In genomic region chr11:56166849-56167248, GRCm38 (mm10) we compare ENCODE assay signal across 28 mouse cellular contexts.
DNase-seq lines count a peak whose midpoint lies in the region; ATAC-seq and TF ChIP-seq lines count a peak whose summit lies in the region.
"Had no signal": no experiment of that assay in that cellular context is flagged by ENCODE, and none has a peak within 500 bp of the region (broad histone marks: within the 10 kb centered on the region; RNA-seq: fewer than 3 reads in every experiment).

No protein-coding gene starts in this region.

- no peak overlapping the region for H3K4me3 ChIP-seq in forebrain, embryonic 15.5 days
- no peak overlapping the region for H3K4me3 ChIP-seq in forebrain, embryonic 16.5 days (replicated peaks; ENCODE audit: low read length)
- H3K4me3 ChIP-seq in midbrain, embryonic 12.5 days: no peak overlapping the region
- H3K4me3 ChIP-seq in midbrain, embryonic 11.5 days (ENCODE audit: low read depth, low read length): no peak overlapping the region
- H3K4me3 ChIP-seq: embryonic facial prominence, embryonic 10.5 days; embryonic facial prominence, embryonic 13.5 days; erythroblast, embryonic 14.5 days; forebrain, embryonic 12.5 days; heart, adult 2 months; heart, embryonic 10.5 days; heart, embryonic 13.5 days; hindbrain, embryonic 10.5 days had no signal

- no peaks in the 10 kb centered on the region for H3K27me3 ChIP-seq in forebrain, embryonic 15.5 days
- no peaks in the 10 kb centered on the region for H3K27me3 ChIP-seq in forebrain, embryonic 16.5 days (replicated peaks; ENCODE audit: control insufficient read depth, insufficient read depth, low read length)
- no peaks in the 10 kb centered on the region; the same call in 1 of the 2 replicates for H3K27me3 ChIP-seq in midbrain, embryonic 12.5 days
- no peaks in the 10 kb centered on the region for H3K27me3 ChIP-seq in midbrain, embryonic 11.5 days (ENCODE audit: control insufficient read depth, insufficient read depth, low read length)
- H3K27me3 ChIP-seq: embryonic facial prominence, embryonic 13.5 days; forebrain, embryonic 12.5 days; heart, embryonic 13.5 days had no signal

- H3K9ac ChIP-seq in forebrain, embryonic 15.5 days (replicated peaks): no peak overlapping the region
- no peak overlapping the region for H3K9ac ChIP-seq in forebrain, embryonic 16.5 days (replicated peaks; ENCODE audit: low read depth, low read length)
- H3K9ac ChIP-seq in midbrain, embryonic 12.5 days (replicated peaks): no peak overlapping the region
- H3K9ac ChIP-seq in midbrain, embryonic 11.5 days (ENCODE audit: low read length): no peak overlapping the region
- H3K9ac ChIP-seq: embryonic facial prominence, embryonic 13.5 days; forebrain, embryonic 12.5 days; heart, embryonic 13.5 days; hindbrain, embryonic 14.5 days had no signal

- H3K36me3 ChIP-seq in forebrain, embryonic 15.5 days: no peaks in the 10 kb centered on the region
- H3K36me3 ChIP-seq in forebrain, embryonic 16.5 days (ENCODE audit: control insufficient read depth, insufficient read depth): no peaks in the 10 kb centered on the region
- no peaks in the 10 kb centered on the region for H3K36me3 ChIP-seq in midbrain, embryonic 12.5 days
- no peaks in the 10 kb centered on the region for H3K36me3 ChIP-seq in midbrain, embryonic 11.5 days (ENCODE audit: control insufficient read depth, insufficient read depth, low read length)
- H3K36me3 ChIP-seq: embryonic facial prominence, embryonic 10.5 days; embryonic facial prominence, embryonic 13.5 days; forebrain, embryonic 12.5 days; heart, embryonic 10.5 days; heart, embryonic 13.5 days; hindbrain, embryonic 10.5 days had no signal

- 29% methylated on average over 2 of the region's 2 CpGs for WGBS in forebrain, embryonic 15.5 days
- 28% methylated on average over 2 of the region's 2 CpGs for WGBS in forebrain, embryonic 16.5 days
- WGBS in midbrain, embryonic 12.5 days: 34% methylated on average over 2 of the region's 2 CpGs
- 24% methylated on average over 2 of the region's 2 CpGs for WGBS in midbrain, embryonic 11.5 days

- DNase-seq in midbrain, embryonic 11.5 days (ENCODE audit: low spot score, missing footprints): no peak
- peak; percentile 5 for DNase-seq in ZHBTc4 (ENCODE audit: low read depth, low spot score)
- peak; percentile 64 for DNase-seq in brain, embryonic 14.5 days (ENCODE audit: low read depth)
- DNase-seq in thymus, adult 18-20 months: no peak
- no peak for DNase-seq in heart, postnatal 14 days
- DNase-seq: adrenal gland, adult 8-10 months; adrenal gland, postnatal 25 days; cerebellum, adult 18-20 months; cerebellum, adult 9-10 months; cerebellum, postnatal 36 days; embryo, embryonic 11 days; gastrocnemius, postnatal 10 days; gastrocnemius, postnatal 36 days; heart, adult 2 months; heart, postnatal 36 days had no signal

- H3K4me2 ChIP-seq in forebrain, embryonic 15.5 days (replicated peaks): no peak overlapping the region
- H3K4me2 ChIP-seq in forebrain, embryonic 16.5 days (ENCODE audit: low read length): no peak overlapping the region
- H3K4me2 ChIP-seq in midbrain, embryonic 12.5 days (replicated peaks): no peak overlapping the region
- no peak overlapping the region for H3K4me2 ChIP-seq in midbrain, embryonic 11.5 days
- H3K4me2 ChIP-seq: embryonic facial prominence, embryonic 13.5 days; forebrain, embryonic 12.5 days; heart, embryonic 13.5 days; hindbrain, embryonic 14.5 days had no signal

- intact Hi-C loops in heart, postnatal 14 days (cut with DNase I): no loop called here

- no peak for TF ChIP-seq POLR2A in brain, embryonic 14.5 days (IDR thresholded peaks at IDR 0.05; ENCODE audit: borderline replicate concordance, extremely low read depth, insufficient read depth, insufficient read length, poor library complexity, severe bottlenecking)

- ATAC-seq in forebrain, embryonic 15.5 days (replicated peaks): no peak
- no peak for ATAC-seq in forebrain, embryonic 16.5 days
- no peak for ATAC-seq in midbrain, embryonic 12.5 days (ENCODE audit: low FRiP score, low read depth)
- no peak for ATAC-seq in midbrain, embryonic 11.5 days (ENCODE audit: low FRiP score)
- ATAC-seq: activated CD4-positive, CD25-positive, alpha-beta regulatory T cell, adult 4 months; CD4-positive, CD25-positive, alpha-beta regulatory T cell, adult 4 months had no signal

- TF ChIP-seq CTCF in brain, embryonic 14.5 days (IDR thresholded peaks at IDR 0.05; ENCODE audit: borderline replicate concordance, extremely low read depth, insufficient read depth, insufficient read length): no peak

- H3K9me3 ChIP-seq in forebrain, embryonic 15.5 days: no peaks in the 10 kb centered on the region
- H3K9me3 ChIP-seq in forebrain, embryonic 16.5 days (ENCODE audit: control insufficient read depth, low read length): no peaks in the 10 kb centered on the region
- H3K9me3 ChIP-seq in midbrain, embryonic 12.5 days: no peaks in the 10 kb centered on the region
- H3K9me3 ChIP-seq in midbrain, embryonic 11.5 days (ENCODE audit: control insufficient read depth, low read length): no peaks in the 10 kb centered on the region
- H3K9me3 ChIP-seq: embryonic facial prominence, embryonic 10.5 days; embryonic facial prominence, embryonic 13.5 days; forebrain, embryonic 12.5 days; heart, embryonic 10.5 days; heart, embryonic 13.5 days; hindbrain, embryonic 10.5 days had no signal

- H3K27ac ChIP-seq in forebrain, embryonic 15.5 days (replicated peaks): 0 out of 2 replicates have a peak overlapping the region, but pooled peaks have one; percentile 1
- H3K27ac ChIP-seq in forebrain, embryonic 16.5 days (ENCODE audit: low read length): no peak overlapping the region; the same call in 1 of the 2 replicates
- 0 out of 2 replicates have a peak overlapping the region, but pooled peaks have one; percentile 1 for H3K27ac ChIP-seq in midbrain, embryonic 12.5 days (replicated peaks)
- no peak overlapping the region for H3K27ac ChIP-seq in midbrain, embryonic 11.5 days (ENCODE audit: low read depth, low read length)
- H3K27ac ChIP-seq: embryonic facial prominence, embryonic 10.5 days; embryonic facial prominence, embryonic 13.5 days; forebrain, embryonic 12.5 days; heart, adult 2 months; heart, embryonic 10.5 days; heart, embryonic 13.5 days; hindbrain, embryonic 10.5 days; hindbrain, embryonic 14.5 days had no signal

- peaks cover 16% of the 10 kb centered on the region for H3K4me1 ChIP-seq in forebrain, embryonic 15.5 days
- peaks cover 11% of the 10 kb centered on the region for H3K4me1 ChIP-seq in forebrain, embryonic 16.5 days (replicated peaks; ENCODE audit: control insufficient read depth, insufficient read depth, low read length)
- 0 out of 2 replicates have a peak, but pooled peaks cover 5% of the 10 kb centered on the region for H3K4me1 ChIP-seq in midbrain, embryonic 12.5 days
- no peaks in the 10 kb centered on the region for H3K4me1 ChIP-seq in midbrain, embryonic 11.5 days (ENCODE audit: control insufficient read depth, insufficient read depth, low read length)
- H3K4me1 ChIP-seq: embryonic facial prominence, embryonic 10.5 days; embryonic facial prominence, embryonic 13.5 days; forebrain, embryonic 12.5 days; heart, embryonic 10.5 days; heart, embryonic 13.5 days; hindbrain, embryonic 10.5 days had no signal

Comparison
In these comparisons a context has a peak if more than half of its experiments do, and no peak if none do; other contexts are left out.
1. H3K27ac ChIP-seq: peak in forebrain, embryonic 15.5 days (single experiment) and midbrain, embryonic 12.5 days (single experiment); none in forebrain, embryonic 16.5 days (single experiment) and midbrain, embryonic 11.5 days (single experiment).
2. DNase-seq: peak in ZHBTc4 (single experiment) and brain, embryonic 14.5 days (single experiment); none in midbrain, embryonic 11.5 days (single experiment), thymus, adult 18-20 months (0 of 2) and heart, postnatal 14 days (0 of 2).